Mouse (Mus musculus): ENCODE measurements at regions not wholly inside any gene's neighbourhood (a gene's known extent, or its start where the extent isn't known, plus 50 kb on each side); places are given as distances from the start of the nearest gene placed in this dataset.

DNA sequence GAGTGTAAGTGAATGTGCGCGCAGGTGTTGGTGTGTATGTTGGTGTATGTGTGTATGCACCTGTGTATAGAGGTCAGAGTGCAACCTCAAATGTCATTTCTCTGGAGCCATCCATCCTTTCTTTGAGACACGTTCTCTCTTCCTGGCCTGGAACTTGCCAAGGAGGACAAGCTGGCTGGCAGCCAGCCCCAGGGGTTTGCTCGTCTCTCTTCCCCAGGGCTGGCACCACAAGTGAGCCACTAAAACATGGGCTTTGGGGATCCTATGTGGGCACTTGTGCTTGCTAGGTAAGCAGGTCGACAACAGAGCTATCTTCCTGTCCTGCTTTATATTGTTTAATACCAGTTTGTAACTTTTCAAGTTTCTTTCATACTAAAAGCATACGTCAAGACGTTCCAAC lies 189.8 kb upstream of the Cxcr4 start:
- TF ChIP-seq CTCF (IDR thresholded peaks at IDR 0.05; ENCODE audit: borderline replicate concordance, insufficient read depth, low read length) (no peak), POLR2A (IDR thresholded peaks at IDR 0.05; ENCODE audit: low read depth, low read length) (no peak)
